Mouse (Mus musculus): ENCODE data around the gene Mybpc2. TPM values are rescaled to one million over a fixed set of nuclear protein-coding genes. Genes with fewer than 3 reads are reported as not detected.

The Mybpc2 gene
- 0.11 and 0.89 TPM in 2 replicates for polyA plus RNA-seq (2012; rRNA removed; ENCODE audit: low replicate concordance)

DNA sequence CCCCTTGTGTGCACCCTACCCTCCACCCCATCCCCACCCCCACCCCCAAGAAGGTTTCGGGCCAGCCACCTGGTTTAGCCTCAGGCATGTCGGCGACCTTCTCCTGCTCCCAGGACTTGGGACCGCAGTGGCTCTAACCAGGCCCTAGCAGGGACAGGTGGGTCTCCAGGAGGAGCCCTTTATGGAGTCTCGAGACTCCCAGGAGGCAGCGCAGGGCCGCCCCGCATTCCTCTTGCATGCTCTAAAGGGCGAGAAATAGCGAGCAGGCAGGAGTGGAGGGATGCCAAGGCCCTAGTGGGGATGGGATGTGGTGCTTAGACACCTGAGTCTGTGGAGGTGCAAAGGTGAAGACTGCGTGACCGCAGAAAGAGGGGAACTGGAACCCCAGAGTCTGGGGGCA lies at the start of gene Mybpc2:
Mybpc2 (minus strand) TSS at position 155 of the 400 bp plus-strand sequence.

DNA sequence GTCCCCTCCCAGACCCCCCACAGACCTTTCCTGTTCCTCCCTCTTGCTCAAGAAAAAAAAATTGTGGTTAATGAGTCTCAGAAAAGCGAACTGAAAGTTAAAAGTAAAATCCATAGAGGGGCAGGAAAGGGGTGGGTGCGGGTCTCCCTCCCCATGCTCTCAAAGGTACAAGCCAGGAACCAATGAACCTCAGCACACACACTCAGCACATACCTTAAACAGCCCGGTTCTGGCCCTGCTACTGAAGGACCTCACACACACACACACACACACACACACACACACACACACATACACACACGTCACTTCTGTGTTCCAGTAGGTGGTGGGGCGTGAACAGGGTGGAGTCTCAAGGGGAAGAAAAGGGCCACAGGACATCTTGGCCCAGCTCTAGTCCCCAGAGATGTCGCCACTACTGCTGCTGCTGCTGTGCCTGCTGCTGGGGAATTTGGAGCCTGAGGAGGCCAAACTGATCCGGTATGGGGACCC lies 47.8 kb upstream of the Mybpc2 start, which contains the start of gene Napsa:
Napsa (plus strand) TSS at position 168 of the 489 bp plus-strand sequence.

DNA sequence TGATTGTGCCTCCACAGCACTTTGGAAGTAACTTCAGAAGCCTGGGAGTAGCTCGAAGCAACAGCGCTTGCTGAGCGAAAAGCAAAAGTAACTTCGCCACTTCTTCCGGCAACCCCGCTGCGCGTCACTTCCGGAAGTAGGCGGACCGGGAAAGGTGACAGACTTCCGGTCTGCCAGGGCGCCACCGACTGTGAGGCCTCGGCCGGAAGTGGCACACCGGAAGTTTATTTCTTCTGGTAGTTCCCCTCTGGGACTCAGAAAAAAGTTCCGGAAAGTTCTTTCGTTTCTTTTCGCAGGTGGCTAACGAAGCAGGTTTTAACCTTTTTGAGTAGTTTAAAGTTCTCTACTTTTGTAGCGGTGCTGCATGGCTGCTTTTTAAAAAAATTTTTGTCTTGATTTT lies 29.4 kb upstream of the Mybpc2 start, which contains the start of gene Nr1h2:
Nr1h2 (minus strand) TSS at position 126 of the 400 bp plus-strand sequence.

GRCm38 (mm10) chr7:44548497-44549087 lies 24.1 kb upstream of the Mybpc2 start, which contains the start of gene Pold1:
Pold1 (minus strand) TSS chr7:44548849.

DNA sequence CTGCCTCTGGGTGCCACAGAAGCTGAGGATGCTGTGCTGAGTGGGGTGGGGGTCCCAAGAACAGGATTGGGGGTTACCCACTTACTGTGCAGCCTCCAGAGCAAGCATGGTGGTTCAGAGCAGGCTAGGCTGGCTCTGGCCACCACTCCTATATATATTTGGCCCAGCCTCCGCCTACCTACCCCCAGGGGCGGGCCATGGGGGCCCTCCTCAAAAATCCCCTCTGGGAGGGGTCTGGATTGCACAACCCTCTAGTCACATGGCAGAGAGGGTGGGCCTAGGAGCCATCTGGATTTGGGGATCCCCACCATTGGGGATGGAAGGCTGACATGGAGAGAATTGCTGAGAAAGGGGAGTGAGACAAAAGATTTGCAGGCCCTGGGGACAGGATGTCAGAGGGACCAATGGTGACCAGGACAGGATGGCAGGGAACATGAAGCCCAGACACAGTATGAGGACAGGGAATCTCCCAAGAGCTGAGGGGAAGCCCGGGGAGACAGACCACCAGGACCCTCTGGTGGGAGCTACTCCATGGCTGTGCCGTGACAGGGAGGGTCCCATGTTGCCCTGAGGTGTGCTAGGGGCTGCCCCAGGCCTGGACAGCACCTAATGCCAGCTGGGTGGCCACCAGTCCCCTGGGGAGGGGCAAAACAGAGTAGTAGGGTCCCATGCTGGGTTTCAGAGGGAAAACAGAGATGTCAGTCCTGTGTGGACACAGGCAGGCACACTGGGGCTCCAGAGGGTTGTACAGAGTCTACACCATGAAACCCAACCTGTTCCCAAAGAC lies 7.7 kb upstream of the Mybpc2 start, which contains the start of gene Spib:
Spib (minus strand) TSS at position 126 of the 787 bp plus-strand sequence.

GRCm38 (mm10) chr7:44495992-44496770 lies 28.3 kb downstream of the Mybpc2 start, which contains the start of the genes Emc10 and Fam71e1:
Emc10 (minus strand) TSS chr7:44496529.
Fam71e1 (plus strand) TSS chr7:44496581.

GRCm38 (mm10) chr7:44467811-44468411 lies 56.5 kb downstream of the Mybpc2 start, which contains the start of gene Josd2:
Josd2 (plus strand) TSS chr7:44467980.

DNA sequence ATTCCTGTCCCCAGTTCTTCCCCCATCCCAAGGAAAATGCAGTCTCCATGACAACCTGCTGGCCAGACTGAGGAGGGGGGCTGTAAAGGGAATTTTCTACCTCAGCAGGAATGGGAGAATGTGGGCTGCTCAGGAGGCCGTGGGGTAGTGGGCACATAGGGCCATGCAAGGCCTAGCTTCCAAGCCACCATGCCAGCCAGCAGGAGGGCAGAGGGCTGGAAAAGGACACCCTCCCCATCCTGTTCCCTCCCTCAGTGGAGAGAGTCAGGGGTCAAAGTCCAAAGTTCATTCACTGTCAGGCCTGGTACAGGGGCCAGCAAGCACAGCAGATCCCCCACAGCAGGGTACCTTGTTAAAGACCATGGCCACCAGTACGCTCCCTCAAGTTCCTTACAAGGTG lies 59.3 kb downstream of the Mybpc2 start, which contains the start of gene Aspdh:
Aspdh (plus strand) TSS at position 281 of the 400 bp plus-strand sequence.

Other genes with a start within 250 kb of the Mybpc2 start
- gene Clec11a, start 217.8 kb downstream of the Mybpc2 start, polyA plus RNA-seq (2012; rRNA removed; ENCODE audit: low replicate concordance), result 5.1 and 8.4 TPM in 2 replicates
- 0.39 and 2.3 TPM in 2 replicates for gene Shank1, start 214.4 kb downstream of the Mybpc2 start, polyA plus RNA-seq (2012; rRNA removed; ENCODE audit: low replicate concordance)
- 4.7 and 5.8 TPM in 2 replicates for gene Syt3, start 140.6 kb downstream of the Mybpc2 start, polyA plus RNA-seq (2012; rRNA removed; ENCODE audit: low replicate concordance)
- gene 1700008O03Rik, start 138.8 kb downstream of the Mybpc2 start, polyA plus RNA-seq (2012; rRNA removed; ENCODE audit: low replicate concordance), result 0.24 and 1.2 TPM in 2 replicates
- 0.97 and 19.6 TPM in 2 replicates for gene Lrrc4b, start 95.6 kb downstream of the Mybpc2 start, polyA plus RNA-seq (2012; rRNA removed; ENCODE audit: low replicate concordance)
- gene Aspdh, start 59.3 kb downstream of the Mybpc2 start, polyA plus RNA-seq (2012; rRNA removed; ENCODE audit: low replicate concordance), result 1.6 TPM in 1 of 2 replicates, not detected in the other
- gene Josd2, start 56.7 kb downstream of the Mybpc2 start, polyA plus RNA-seq (2012; rRNA removed; ENCODE audit: low replicate concordance), result 94.8 and 172 TPM in 2 replicates
- gene Emc10, start 28.1 kb downstream of the Mybpc2 start, polyA plus RNA-seq (2012; rRNA removed; ENCODE audit: low replicate concordance), result 210 and 331 TPM in 2 replicates
- 7.0 and 10.5 TPM in 2 replicates for gene Fam71e1, start 28.1 kb downstream of the Mybpc2 start, polyA plus RNA-seq (2012; rRNA removed; ENCODE audit: low replicate concordance)
- 1.2 and 1.3 TPM in 2 replicates for gene Spib, start 7.4 kb upstream of the Mybpc2 start, polyA plus RNA-seq (2012; rRNA removed; ENCODE audit: low replicate concordance)
- gene Pold1, start 24.2 kb upstream of the Mybpc2 start, polyA plus RNA-seq (2012; rRNA removed; ENCODE audit: low replicate concordance), result 17.5 and 44.4 TPM in 2 replicates
- 133 and 181 TPM in 2 replicates for gene Nr1h2, start 29.3 kb upstream of the Mybpc2 start, polyA plus RNA-seq (2012; rRNA removed; ENCODE audit: low replicate concordance)
- gene Napsa, start 47.7 kb upstream of the Mybpc2 start, polyA plus RNA-seq (2012; rRNA removed; ENCODE audit: low replicate concordance), result 6.0 and 16.0 TPM in 2 replicates
- 2.6 and 7.7 TPM in 2 replicates for gene Kcnc3, start 66.0 kb upstream of the Mybpc2 start, polyA plus RNA-seq (2012; rRNA removed; ENCODE audit: low replicate concordance)
- 4.1 and 12.7 TPM in 2 replicates for gene Myh14, start 146.2 kb upstream of the Mybpc2 start, polyA plus RNA-seq (2012; rRNA removed; ENCODE audit: low replicate concordance)
- not detected in 2 replicates for gene Izumo2, start 184.1 kb upstream of the Mybpc2 start, polyA plus RNA-seq (2012; rRNA removed; ENCODE audit: low replicate concordance)
- gene Vrk3, start 223.8 kb upstream of the Mybpc2 start, polyA plus RNA-seq (2012; rRNA removed; ENCODE audit: low replicate concordance), result 29.0 and 48.8 TPM in 2 replicates
- 0.20 and 0.54 TPM in 2 replicates for gene Zfp473, start 226.4 kb upstream of the Mybpc2 start, polyA plus RNA-seq (2012; rRNA removed; ENCODE audit: low replicate concordance)

Measured in subcutaneous adipose tissue, adult 2 months (tissue).